Mouse (Mus musculus): ENCODE measurements at regions not wholly inside any gene's neighbourhood (a gene's known extent, or its start where the extent isn't known, plus 50 kb on each side); places are given as distances from the start of the nearest gene placed in this dataset.
"Not testable (repeated sequence)": the region's sequence is repeated elsewhere in the genome, so short reads cannot be mapped to it uniquely, and the experiment has no call there.

- TF ChIP-seq CTCF (IDR thresholded peaks at IDR 0.05; ENCODE audit: extremely low read depth, insufficient read length, insufficient replicate concordance, low read depth, low read length); POLR2A (IDR thresholded peaks at IDR 0.05; ENCODE audit: low read depth, low read length): not testable (repeated sequence)
Measured at GRCm38 (mm10) chr13:62078893-62079292, 50.8 kb upstream of the Zfp808 start.
